Mouse (Mus musculus) forebrain, embryonic 15.5 days (tissue): Measurements from ENCODE around the gene Ihh. TPM values are rescaled to one million over a fixed set of nuclear protein-coding genes. Genes with fewer than 3 reads are reported as not detected.

ENCODE experiments used
- microRNA counts: library from miRNA; unstranded; fragments of <30 nt; microRNA quantifications from one replicate; lab custom pipeline; 2016
- microRNA-seq: library from miRNA; unstranded; fragments of <30 nt; microRNA quantifications from one replicate; pipeline ENCODE4, GENCODE M21; 2016
- polyA plus RNA-seq: library from polyadenylated mRNA; unstranded; fragments of >200 nt; fragmentation: Nextera tagmentation; extraction: Ambion mirVana; gene quantifications from 2 replicates; pipeline ENCODE4 v1.2.1, GENCODE M21; 2015

Ihh gene
- polyA plus RNA-seq, 1 experiment from 2014 or later = 0.09 TPM

MicroRNAs encoded within 50 kb of the gene (microRNA counts, 519-probe panel; counts per million panel counts)
- not detected for microRNA mmu-miR-375 (lab: Ali Mortazavi, UCI)

Small RNA genes within 50 kb of the gene (microRNA-seq; reads per million reads assigned to microRNA genes)
- gene Mir375 = 229 reads per million, percentile 64 among the genes with 10 or more reads in this experiment

Other genes starting within 250 kb of the Ihh start
- 0.91 and 1.6 TPM in 2 replicates for gene Cyp27a1, start 238.1 kb downstream of the Ihh start, polyA plus RNA-seq
- not detected in 2 replicates for gene Prkag3, start 202.5 kb downstream of the Ihh start, polyA plus RNA-seq
- gene Wnt6, start 179.8 kb downstream of the Ihh start, polyA plus RNA-seq = 2.2 and 2.3 TPM in 2 replicates
- gene Wnt10a, start 160.2 kb downstream of the Ihh start, polyA plus RNA-seq = 0.50 and 0.80 TPM in 2 replicates
- gene Cdk5r2, start 96.7 kb downstream of the Ihh start, polyA plus RNA-seq = 2.1 and 2.4 TPM in 2 replicates
- 0.46 TPM in 1 of 2 replicates, not detected in the other for gene Fev, start 66.3 kb downstream of the Ihh start, polyA plus RNA-seq
- not detected in 2 replicates for gene Cryba2, start 58.5 kb downstream of the Ihh start, polyA plus RNA-seq
- gene Cfap65, start 16.1 kb downstream of the Ihh start, polyA plus RNA-seq = 0.59 and 0.67 TPM in 2 replicates
- 7.0 and 7.7 TPM in 2 replicates for gene Nhej1, start 173.5 kb upstream of the Ihh start, polyA plus RNA-seq
- gene Slc23a3, start 182.2 kb upstream of the Ihh start, polyA plus RNA-seq = not detected in 2 replicates
- gene Cnppd1, start 191.0 kb upstream of the Ihh start, polyA plus RNA-seq = 55.5 and 57.9 TPM in 2 replicates
- gene Retreg2, start 191.1 kb upstream of the Ihh start, polyA plus RNA-seq = 91.2 and 103 TPM in 2 replicates
- 40.4 and 42.9 TPM in 2 replicates for gene Zfand2b, start 217.0 kb upstream of the Ihh start, polyA plus RNA-seq
- gene Abcb6, start 228.7 kb upstream of the Ihh start, polyA plus RNA-seq = 42.9 and 45.1 TPM in 2 replicates
- 26.3 and 28.6 TPM in 2 replicates for gene Ankzf1, start 240.5 kb upstream of the Ihh start, polyA plus RNA-seq
- gene Atg9a, start 240.5 kb upstream of the Ihh start, polyA plus RNA-seq = 40.0 and 40.4 TPM in 2 replicates